ENCODE assay signal across 7 mouse cellular contexts in genomic region chrX:6399626-6400397, GRCm38 (mm10). TPM values are rescaled to one million over a fixed set of nuclear protein-coding genes. Genes with fewer than 3 reads are reported as not detected.
DNase-seq lines count a peak whose midpoint lies in the region; ATAC-seq and TF ChIP-seq lines count a peak whose summit lies in the region.

Shroom4 (plus strand) TSS chrX:6399854.

- no peaks in the 10 kb centered on the region for H3K9me3 ChIP-seq in intestine, embryonic 16.5 days (ENCODE audit: control insufficient read depth, low read length)

- H3K4me3 ChIP-seq in intestine, embryonic 16.5 days (ENCODE audit: low read length): peak within 1 kb of the TSS; percentile 64
- peak within 1 kb of the TSS; percentile 76 for H3K4me3 ChIP-seq in small intestine, adult 2 months (ENCODE audit: low read depth, low read length)

- peak within 1 kb of the TSS; percentile 69 for H3K27ac ChIP-seq in intestine, embryonic 16.5 days (ENCODE audit: low read length)
- H3K27ac ChIP-seq in small intestine, adult 2 months (ENCODE audit: insufficient read depth, low read depth, low read length): no peak within 1 kb of the TSS

- no peak for TF ChIP-seq CTCF in small intestine, adult 2 months (IDR thresholded peaks at IDR 0.05; ENCODE audit: extremely low read depth, insufficient read length, insufficient replicate concordance, low read depth, low read length)

- 19% methylated on average over 42 of the region's 55 CpGs for WGBS in intestine, embryonic 16.5 days
- WGBS in small intestine, adult 2 months: 7% methylated on average over 52 of the region's 55 CpGs

- peak within 1 kb of the TSS; percentile 74 for H3K9ac ChIP-seq in intestine, embryonic 16.5 days (ENCODE audit: low read depth, low read length)

- H3K27me3 ChIP-seq in intestine, embryonic 16.5 days (replicated peaks; ENCODE audit: control insufficient read depth, insufficient read depth, low read length): no peaks in the 10 kb centered on the region
- H3K27me3 ChIP-seq in small intestine, adult 2 months (ENCODE audit: control insufficient read depth, insufficient read depth, low read length): no peaks in the 10 kb centered on the region; the same call in 1 of the 2 replicates

- DNase-seq in adrenal gland, postnatal 4 days (ENCODE audit: low spot score in 2 of 2): peak; percentile 13 to 26
- peak; percentile 68 for DNase-seq in embryo, embryonic 11.5 days (ENCODE audit: low read depth, low spot score)
- DNase-seq in left cerebral cortex, postnatal 36 days (ENCODE audit: low spot score in 2 of 2): peak; percentile 26 to 58
- DNase-seq in mesoderm, embryonic 11.5 days (ENCODE audit: low read depth, low spot score): peak; percentile 88

- TF ChIP-seq POLR2A in small intestine, adult 2 months (IDR thresholded peaks at IDR 0.05; ENCODE audit: low read depth, low read length): no peak

- no peaks in the 10 kb centered on the region for H3K4me1 ChIP-seq in intestine, embryonic 16.5 days (ENCODE audit: control insufficient read depth, insufficient read depth, low read length)
- peaks cover 3% of the 10 kb centered on the region; the same call in 1 of the 2 replicates for H3K4me1 ChIP-seq in small intestine, adult 2 months (ENCODE audit: control insufficient read depth, insufficient read depth, insufficient read length, low read length)

- peak within 1 kb of the TSS; percentile 61 for H3K4me2 ChIP-seq in intestine, embryonic 16.5 days (ENCODE audit: low read depth, low read length)

- ATAC-seq in granulocyte monocyte progenitor cell, adult 5-6 weeks (replicated peaks; ENCODE audit: poor library complexity, severe bottlenecking): peak; percentile 96
- peak; percentile 98 for ATAC-seq in intestine, embryonic 16.5 days

- intact Hi-C loops in left cerebral cortex, postnatal 36 days (cut with DNase I): no loop called here

- no peaks in the 10 kb centered on the region for H3K36me3 ChIP-seq in intestine, embryonic 16.5 days (ENCODE audit: control insufficient read depth, insufficient read depth, low read length)
- H3K36me3 ChIP-seq in small intestine, adult 2 months (ENCODE audit: control insufficient read depth, insufficient read depth, low read length): no peaks in the 10 kb centered on the region

RNA-seq across cellular contexts. Expression of gene Shroom4, which starts in this region (rescaled TPM):
- 10 to 100 TPM; 19.7 to 28.7 TPM for total RNA-seq in adrenal gland, postnatal 4 days (2021)
- total RNA-seq in granulocyte monocyte progenitor cell, adult 5-6 weeks (2014; fragmentation: Nextera tagmentation): 0.56 TPM in 1 of 2 replicates, not detected in the other
- 0.21 and 0.34 TPM in 2 replicates for total RNA-seq in granulocyte monocyte progenitor cell, adult 5-6 weeks (2017)
- polyA plus RNA-seq in intestine, embryonic 16.5 days (2015; fragmentation: Nextera tagmentation; extraction: Ambion mirVana): 1.3 and 1.4 TPM in 2 replicates
- total RNA-seq in left cerebral cortex, postnatal 36 days (2021): 1 to 10 TPM; 4.4 to 5.0 TPM
- polyA plus RNA-seq in small intestine, adult 2 months (2012; rRNA removed): 0.23 and 0.33 TPM in 2 replicates

Comparison
In these comparisons a context has a peak if more than half of its experiments do, and no peak if none do; other contexts are left out.
1. Peak in ATAC-seq in granulocyte monocyte progenitor cell, adult 5-6 weeks; RNA of the gene not detected or under 1 TPM.
2. DNase-seq: peak in every context shown above with its lines; median percentile 88 in mesoderm, embryonic 11.5 days; 68 in embryo, embryonic 11.5 days; 42 in left cerebral cortex, postnatal 36 days; 20 in adrenal gland, postnatal 4 days.